ENCODE assay signal across 8 mouse cellular contexts in genomic region chr19:24999201-24999886, GRCm38 (mm10). TPM values are rescaled to one million over a fixed set of nuclear protein-coding genes. Genes with fewer than 3 reads are reported as not detected.
A peak's percentile ranks its signal among the peaks of the same experiment; 100 is the strongest.
DNase-seq lines count a peak whose midpoint lies in the region; ATAC-seq and TF ChIP-seq lines count a peak whose summit lies in the region.

Gene Dock8, plus strand, starts transcription at chr19:24999534.

- H3K27me3 ChIP-seq in forebrain, embryonic 15.5 days = peaks cover 59% of the 10 kb centered on the region
- peaks cover 76% of the 10 kb centered on the region for H3K27me3 ChIP-seq in neural tube, embryonic 13.5 days

- under 1% methylated on average over 104 of the region's 109 CpGs for WGBS in forebrain, embryonic 15.5 days
- WGBS in lung, adult 2 months = under 1% methylated on average over 108 of the region's 109 CpGs
- under 1% methylated on average over 104 of the region's 109 CpGs for WGBS in neural tube, embryonic 13.5 days

- H3K4me2 ChIP-seq in forebrain, embryonic 15.5 days (replicated peaks) = peak within 1 kb of the TSS; percentile 92
- peak within 1 kb of the TSS; percentile 97 for H3K4me2 ChIP-seq in neural tube, embryonic 13.5 days

- H3K4me3 ChIP-seq in forebrain, embryonic 15.5 days = peak within 1 kb of the TSS; percentile 53
- H3K4me3 ChIP-seq in lung, adult 2 months (replicated peaks; ENCODE audit: extremely low read depth, low read depth, low read length) = peak within 1 kb of the TSS; percentile 88
- H3K4me3 ChIP-seq in neural tube, embryonic 13.5 days = peak within 1 kb of the TSS; percentile 66

- H3K4me1 ChIP-seq in forebrain, embryonic 15.5 days = peaks cover 14% of the 10 kb centered on the region
- peaks cover 10% of the 10 kb centered on the region; the same call in 1 of the 2 replicates for H3K4me1 ChIP-seq in lung, adult 2 months (ENCODE audit: control insufficient read depth, insufficient read depth, low read length)
- H3K4me1 ChIP-seq in neural tube, embryonic 13.5 days (replicated peaks) = peaks cover 15% of the 10 kb centered on the region

- H3K36me3 ChIP-seq in forebrain, embryonic 15.5 days = no peaks in the 10 kb centered on the region
- no peaks in the 10 kb centered on the region for H3K36me3 ChIP-seq in neural tube, embryonic 13.5 days

- H3K27ac ChIP-seq in forebrain, embryonic 15.5 days (replicated peaks) = no peak within 1 kb of the TSS
- H3K27ac ChIP-seq in neural tube, embryonic 13.5 days (replicated peaks) = no peak within 1 kb of the TSS

- TF ChIP-seq POLR2A in lung, adult 2 months (IDR thresholded peaks at IDR 0.05; ENCODE audit: borderline replicate concordance, extremely low read depth, low read depth, low read length) = 0 out of 2 replicates have a peak, but pooled peaks have one; percentile 8

- ATAC-seq in forebrain, embryonic 15.5 days (replicated peaks) = peak; percentile 58; the same call in 1 of the 2 replicates
- ATAC-seq in neural tube, embryonic 13.5 days (ENCODE audit: low read depth) = peak; percentile 43; the same call in 1 of the 2 replicates

- intact Hi-C loops in heart, postnatal 25 days (cut with DNase I) = loop anchor here (2.0 kb wide), 1 partner anchor 37 kb away; no protein-coding TSS in a partner anchor

- DNase-seq in CD4-positive helper T cell, adult 2 months (ENCODE audit: low read depth, low spot score) = peak; percentile 71
- peak; percentile 83 to 85 for DNase-seq in adrenal gland, postnatal 36 days
- peak; percentile 52 for DNase-seq in heart, postnatal 25 days (ENCODE audit: low spot score)
- DNase-seq in layer of hippocampus, adult 18-20 months (ENCODE audit: low spot score in 2 of 2) = peak; percentile 6 to 27
- peak; percentile 79 for DNase-seq in lung, adult 2 months
- DNase-seq in testis, postnatal 10 days (ENCODE audit: low spot score) = peak; percentile 74

- TF ChIP-seq CTCF in lung, adult 2 months (IDR thresholded peaks at IDR 0.05; ENCODE audit: insufficient read depth, low read length) = no peak

- no peaks in the 10 kb centered on the region for H3K9me3 ChIP-seq in forebrain, embryonic 15.5 days
- no peaks in the 10 kb centered on the region for H3K9me3 ChIP-seq in neural tube, embryonic 13.5 days

- H3K9ac ChIP-seq in forebrain, embryonic 15.5 days (replicated peaks) = peak within 1 kb of the TSS; percentile 23
- H3K9ac ChIP-seq in neural tube, embryonic 13.5 days = peak within 1 kb of the TSS; percentile 63

RNA-seq across cellular contexts. Expression of gene Dock8, which starts in this region (rescaled TPM):
- total RNA-seq in adrenal gland, postnatal 36 days (2021) = 10 to 100 TPM; 12.2 to 31.7 TPM
- polyA plus RNA-seq in forebrain, embryonic 15.5 days (2015; fragmentation: Nextera tagmentation; extraction: Ambion mirVana) = 1.1 and 1.4 TPM in 2 replicates
- 10 to 100 TPM; 15.8 to 21.7 TPM for total RNA-seq in heart, postnatal 25 days (2021)
- 1 to 10 TPM; 4.7 to 5.1 TPM for total RNA-seq in layer of hippocampus, adult 18-20 months (2021)
- 19.8 and 25.1 TPM in 2 replicates for polyA plus RNA-seq in lung, adult 2 months (2012; rRNA removed)
- polyA plus RNA-seq in neural tube, embryonic 13.5 days (2015; fragmentation: Nextera tagmentation; extraction: Ambion mirVana) = 1.5 and 2.5 TPM in 2 replicates

Comparison
In these comparisons a context has a peak if more than half of its experiments do, and no peak if none do; other contexts are left out.
1. DNase-seq: peak in every context shown above with its lines; median percentile 84 in adrenal gland, postnatal 36 days; 79 in lung, adult 2 months; 74 in testis, postnatal 10 days; 71 in CD4-positive helper T cell, adult 2 months; 52 in heart, postnatal 25 days; 16 in layer of hippocampus, adult 18-20 months.